ENCODE assay signal across 10 mouse cellular contexts in the genomic region with DNA sequence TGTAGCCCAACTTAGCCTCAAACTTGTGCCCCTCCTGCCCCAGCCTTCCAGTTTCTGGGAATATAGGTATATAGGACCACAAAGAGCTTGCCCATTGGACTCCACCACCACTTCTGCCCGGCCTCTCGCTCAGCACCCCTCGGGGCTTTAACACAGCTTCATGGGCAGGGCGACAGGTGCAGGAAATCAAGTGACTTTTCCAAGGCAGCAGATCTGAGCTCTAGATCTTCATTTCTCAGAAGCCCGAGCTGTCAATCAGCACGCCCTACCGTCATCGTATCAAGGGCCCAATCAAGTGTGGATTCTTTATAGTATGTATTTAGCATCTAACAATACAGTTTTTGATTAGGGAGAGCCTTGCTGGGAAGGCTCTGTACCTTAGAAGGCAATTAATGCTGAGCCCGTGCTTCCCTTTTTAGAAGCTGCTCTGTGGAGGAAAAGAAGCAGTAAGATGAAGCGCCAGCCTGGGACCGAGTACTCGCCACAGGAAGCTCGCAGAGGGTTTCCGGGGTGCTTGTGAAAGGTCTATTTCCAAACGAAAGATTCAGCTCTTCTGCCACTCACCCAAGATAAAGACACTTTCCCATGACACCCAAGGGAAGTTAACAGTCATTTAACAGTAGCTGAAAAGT. TPM values are rescaled to one million over a fixed set of nuclear protein-coding genes. Genes with fewer than 3 reads are reported as not detected.
DNase-seq lines count a peak whose midpoint lies in the region; ATAC-seq and TF ChIP-seq lines count a peak whose summit lies in the region.
"Had no signal": no experiment of that assay in that cellular context is flagged by ENCODE, and none has a peak within 500 bp of the region (broad histone marks: within the 10 kb centered on the region; RNA-seq: fewer than 3 reads in every experiment).

No protein-coding gene starts in this region.

- 45% methylated on average over 15 of the region's 15 CpGs for WGBS in heart, embryonic 16.5 days
- 62% methylated on average over 15 of the region's 15 CpGs for WGBS in lung, adult 2 months

- H3K9me3 ChIP-seq in heart, embryonic 16.5 days (replicated peaks; ENCODE audit: control insufficient read depth, low read length), result no peaks in the 10 kb centered on the region

- no peak for TF ChIP-seq CTCF in lung, adult 2 months (IDR thresholded peaks at IDR 0.05; ENCODE audit: insufficient read depth, low read length)

- TF ChIP-seq POLR2A in lung, adult 2 months (IDR thresholded peaks at IDR 0.05; ENCODE audit: borderline replicate concordance, extremely low read depth, low read depth, low read length), result no peak

- H3K4me3 ChIP-seq in heart, embryonic 16.5 days (ENCODE audit: low read length), result peak overlapping the region; percentile 2; the same call in 1 of the 2 replicates
- H3K4me3 ChIP-seq in lung, adult 2 months (replicated peaks; ENCODE audit: extremely low read depth, low read depth, low read length), result no peak overlapping the region

- H3K36me3 ChIP-seq in heart, embryonic 16.5 days (ENCODE audit: control insufficient read depth, insufficient read depth), result no peaks in the 10 kb centered on the region
- H3K36me3 ChIP-seq in splenic B cell, adult 2 months (ENCODE audit: control insufficient read depth, insufficient read depth, low read length, poor library complexity, severe bottlenecking), result no peaks in the 10 kb centered on the region

- no peak for ATAC-seq in heart, embryonic 16.5 days (replicated peaks; ENCODE audit: extremely low read depth, insufficient read depth, low FRiP score)
- peak; percentile 82 for ATAC-seq in CD4-positive, CD25-positive, alpha-beta regulatory T cell, adult 4 months
- ATAC-seq in granulocyte monocyte progenitor cell, adult 5-6 weeks (replicated peaks; ENCODE audit: poor library complexity, severe bottlenecking), result peak; percentile 73
- no peak for ATAC-seq in megakaryocyte-erythroid progenitor cell, adult 5-6 weeks (replicated peaks; ENCODE audit: low FRiP score, low TSS enrichment, poor library complexity, severe bottlenecking)
- ATAC-seq: forebrain, embryonic 14.5 days; intestine, postnatal 0 days had no signal

- peak overlapping the region; percentile 49 for H3K4me2 ChIP-seq in heart, embryonic 16.5 days (ENCODE audit: low read depth, low read length)

- DNase-seq in heart, adult 8-10 months (ENCODE audit: low spot score), result no peak
- DNase-seq in splenic B cell, adult 2 months (ENCODE audit: low read depth, low spot score), result peak; percentile 23
- no peak for DNase-seq in testis, postnatal 10 days (ENCODE audit: low spot score)
- DNase-seq in lung, adult 2 months, result no peak

- no peak overlapping the region for H3K9ac ChIP-seq in heart, embryonic 16.5 days (ENCODE audit: low read length)

- H3K27ac ChIP-seq in heart, embryonic 16.5 days (ENCODE audit: low read length), result peak overlapping the region; percentile 4; the same call in 1 of the 2 replicates

- H3K4me1 ChIP-seq in heart, embryonic 16.5 days (ENCODE audit: control insufficient read depth, insufficient read depth, low read length), result 0 out of 2 replicates have a peak, but pooled peaks cover 5% of the 10 kb centered on the region
- H3K4me1 ChIP-seq in lung, adult 2 months (ENCODE audit: control insufficient read depth, insufficient read depth, low read length), result no peaks in the 10 kb centered on the region

- H3K27me3 ChIP-seq in heart, embryonic 16.5 days (ENCODE audit: control insufficient read depth, insufficient read depth, low read length), result no peaks in the 10 kb centered on the region
- no peaks in the 10 kb centered on the region for H3K27me3 ChIP-seq in splenic B cell, adult 2 months (ENCODE audit: control insufficient read depth, insufficient read depth, low read length, poor library complexity, severe bottlenecking)

RNA-seq across cellular contexts. Expression of a gene that starts 56.9 kb away (rescaled TPM):
- 7.1 and 8.0 TPM in 2 replicates for polyA plus RNA-seq in heart, embryonic 16.5 days (2015; fragmentation: Nextera tagmentation; extraction: Ambion mirVana)
- total RNA-seq in heart, adult 8-10 months (2022), result 1 to 10 TPM; 4.8 to 8.6 (median 6.5) TPM
- 1 to 10 TPM; 2.8 to 3.8 TPM for polyA plus RNA-seq in CD4-positive, CD25-positive, alpha-beta regulatory T cell, adult 4 months (2017; shearing (Covaris generic))
- total RNA-seq in granulocyte monocyte progenitor cell, adult 5-6 weeks (2014; fragmentation: Nextera tagmentation), result 19.8 and 22.6 TPM in 2 replicates
- total RNA-seq in granulocyte monocyte progenitor cell, adult 5-6 weeks (2017), result 8.7 and 11.2 TPM in 2 replicates
- 20.6 and 22.3 TPM in 2 replicates for total RNA-seq in megakaryocyte-erythroid progenitor cell, adult 5-6 weeks (2014; fragmentation: Nextera tagmentation)
- 13.1 and 14.8 TPM in 2 replicates for total RNA-seq in megakaryocyte-erythroid progenitor cell, adult 5-6 weeks (2017)
- 1.5 and 3.2 TPM in 2 replicates for polyA plus RNA-seq in lung, adult 2 months (2012; rRNA removed)

Comparison
In these comparisons a context has a peak if more than half of its experiments do, and no peak if none do; other contexts are left out.
1. ATAC-seq: peak in CD4-positive, CD25-positive, alpha-beta regulatory T cell, adult 4 months (single experiment) and granulocyte monocyte progenitor cell, adult 5-6 weeks (single experiment); none in heart, embryonic 16.5 days (single experiment) and megakaryocyte-erythroid progenitor cell, adult 5-6 weeks (single experiment).